Mouse (Mus musculus): ENCODE results near the gene Zranb3.

Gene Zranb3

DNA sequence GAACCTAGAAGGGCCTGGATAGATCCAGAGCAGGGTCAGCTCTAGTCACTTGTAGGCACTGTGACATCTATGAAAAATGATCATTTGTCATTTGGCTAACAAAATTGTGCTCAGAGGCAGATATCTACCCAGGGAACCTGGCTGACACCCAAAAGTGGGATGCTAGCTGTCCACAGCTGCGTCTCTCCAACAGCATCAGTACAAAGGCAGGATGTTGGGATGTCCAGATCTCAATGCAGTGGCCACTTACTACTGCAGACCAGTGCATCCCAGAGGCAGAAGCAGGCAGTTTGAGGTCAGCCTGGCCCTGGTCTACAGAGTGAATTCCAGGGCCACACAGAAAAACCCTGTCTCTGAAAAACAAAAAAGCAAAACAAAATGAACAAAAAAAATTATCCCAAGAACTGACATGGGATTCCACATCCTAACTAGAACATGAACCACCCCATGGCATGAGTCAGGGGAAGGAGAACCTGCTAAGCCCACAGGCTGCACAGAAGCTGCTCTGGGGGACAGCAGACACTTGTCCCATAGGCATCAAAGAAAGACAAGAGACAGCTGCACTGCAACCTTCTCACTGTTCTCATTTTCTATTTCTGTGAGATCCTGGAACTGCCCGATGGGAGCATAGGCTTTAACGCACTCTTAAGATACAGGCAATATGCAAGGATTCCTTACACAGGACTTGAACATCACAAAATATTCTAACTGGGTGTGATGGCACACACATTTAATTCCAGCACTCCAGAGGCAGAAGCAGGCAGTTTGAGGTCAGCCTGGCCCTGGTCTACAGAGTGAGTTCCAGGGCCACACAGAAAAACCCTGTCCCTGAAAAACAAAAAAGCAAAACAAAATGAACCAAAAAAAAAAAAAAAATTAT, 156.9 kb downstream of the Zranb3 start:
- no peak for DNase-seq (ENCODE audit: low spot score in 2 of 2)

DNA sequence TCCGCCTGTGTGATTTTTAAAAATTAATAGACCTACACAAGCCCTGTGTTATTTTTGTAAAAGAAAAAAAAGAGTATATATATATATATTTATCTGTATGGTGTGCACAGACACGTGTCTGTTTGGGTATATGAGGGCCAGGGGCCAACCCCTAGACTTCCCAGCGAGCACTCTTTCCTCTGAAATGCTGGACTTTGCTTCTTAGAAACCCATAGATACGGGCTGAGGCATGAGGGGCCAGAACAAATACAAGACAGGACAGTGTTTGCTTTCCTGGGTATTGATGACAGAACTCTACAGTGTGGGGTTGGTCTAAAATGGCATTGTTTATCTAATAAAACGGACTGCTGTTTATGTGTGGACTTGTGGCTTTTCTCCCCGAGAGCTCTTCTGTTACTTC, 159.3 kb downstream of the Zranb3 start:
- no peak for DNase-seq (ENCODE audit: low spot score in 2 of 2)

DNA sequence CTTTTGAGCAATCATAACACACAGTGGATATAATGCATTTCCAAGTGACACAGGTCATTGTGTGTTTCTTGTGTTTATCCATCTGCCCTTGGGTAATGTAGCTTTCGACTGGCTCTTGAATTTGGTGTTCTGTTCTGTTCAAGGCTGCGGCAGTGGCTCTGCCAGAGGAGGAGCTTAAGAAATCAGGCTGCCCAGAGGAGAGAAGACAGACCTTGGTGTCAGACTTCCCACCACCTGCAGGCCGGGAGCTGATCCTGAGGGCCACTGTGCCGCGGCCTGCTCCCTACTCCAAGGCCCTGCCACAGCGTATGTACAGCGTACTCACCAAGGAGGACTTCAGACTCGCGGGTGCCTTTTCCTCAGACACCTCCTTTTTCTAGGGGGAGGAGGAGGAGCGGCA, 160.6 kb downstream of the Zranb3 start:
- DNase-seq (ENCODE audit: low spot score in 2 of 2), result no peak

DNA sequence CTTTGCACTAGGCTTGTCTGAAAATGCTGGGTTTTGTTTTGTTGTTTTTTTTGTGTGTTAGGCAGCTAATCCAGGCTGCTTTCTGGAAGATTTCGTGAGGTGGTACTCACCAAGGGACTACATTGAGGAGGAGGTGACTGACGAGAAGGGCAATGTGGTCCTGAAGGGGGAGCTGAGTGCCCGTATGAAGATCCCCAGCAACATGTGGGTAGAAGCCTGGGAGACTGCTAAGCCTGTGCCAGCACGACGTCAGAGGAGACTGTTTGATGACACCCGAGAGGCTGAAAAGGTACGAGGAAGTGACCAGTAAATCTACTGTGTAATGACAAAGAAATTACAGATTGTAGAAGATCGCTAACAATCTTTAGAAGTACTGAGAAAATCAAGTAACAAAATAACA, 165.6 kb downstream of the Zranb3 start:
- no peak for DNase-seq (ENCODE audit: low spot score in 2 of 2)

DNA sequence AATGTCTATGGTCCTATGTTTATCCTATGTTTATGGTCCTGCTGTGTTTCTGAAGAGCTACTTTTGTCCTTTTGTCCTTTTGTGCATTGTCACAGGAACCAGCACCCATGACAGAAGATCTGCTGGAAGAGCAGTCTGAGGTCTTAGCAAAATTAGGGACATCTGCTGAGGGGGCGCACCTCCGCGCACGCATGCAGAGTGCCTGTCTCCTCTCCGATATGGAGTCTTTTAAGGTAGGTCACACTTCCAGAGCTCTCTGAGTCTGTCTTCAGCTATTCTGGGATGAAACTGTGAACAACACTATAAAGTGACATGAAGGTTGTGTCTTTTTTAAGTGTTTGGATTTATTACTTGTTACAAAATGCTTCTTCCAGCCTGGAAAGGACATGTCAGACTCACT, 168.5 kb downstream of the Zranb3 start:
- DNase-seq (ENCODE audit: low spot score in 2 of 2), result no peak

DNA sequence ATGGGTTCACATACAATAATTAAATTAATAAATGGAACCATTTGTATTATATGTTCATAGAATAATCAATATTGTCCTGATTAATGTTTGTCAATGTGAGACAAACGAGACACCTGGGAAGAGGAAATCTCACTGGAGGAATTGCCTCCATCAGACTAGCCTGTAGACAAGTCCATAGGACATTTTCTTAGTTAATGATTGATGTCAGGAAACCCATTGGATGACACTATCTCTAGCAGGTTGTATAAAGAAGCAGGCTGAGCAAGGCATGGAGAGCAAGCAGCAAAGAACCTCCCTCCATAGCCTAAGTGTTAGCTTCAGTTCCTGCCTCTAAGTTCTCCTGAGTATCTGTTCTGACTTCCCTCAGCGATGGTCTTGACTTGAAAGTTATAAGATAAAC, 169.4 kb downstream of the Zranb3 start:
- DNase-seq (ENCODE audit: low spot score in 2 of 2), result no peak

DNA sequence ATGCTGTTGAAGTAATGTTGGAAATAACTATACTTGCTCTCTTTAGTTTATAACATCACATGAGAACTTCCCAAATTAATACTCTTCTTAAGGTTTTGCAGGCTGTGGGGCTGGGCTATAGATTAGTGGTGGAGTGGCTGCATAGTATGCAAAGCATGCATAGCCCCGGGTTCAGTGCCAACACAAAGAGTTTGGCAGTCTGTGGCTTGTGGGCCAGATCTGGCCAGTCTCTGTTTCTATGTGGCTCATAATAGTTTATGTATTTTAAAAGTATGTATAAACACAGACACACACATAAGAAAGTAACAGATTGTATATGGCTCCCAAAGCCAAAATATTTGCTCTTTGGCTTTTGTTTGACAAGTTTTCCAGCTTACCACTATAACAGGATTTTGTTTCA, 187.0 kb downstream of the Zranb3 start:
- no peak for DNase-seq (ENCODE audit: low spot score in 2 of 2)

DNA sequence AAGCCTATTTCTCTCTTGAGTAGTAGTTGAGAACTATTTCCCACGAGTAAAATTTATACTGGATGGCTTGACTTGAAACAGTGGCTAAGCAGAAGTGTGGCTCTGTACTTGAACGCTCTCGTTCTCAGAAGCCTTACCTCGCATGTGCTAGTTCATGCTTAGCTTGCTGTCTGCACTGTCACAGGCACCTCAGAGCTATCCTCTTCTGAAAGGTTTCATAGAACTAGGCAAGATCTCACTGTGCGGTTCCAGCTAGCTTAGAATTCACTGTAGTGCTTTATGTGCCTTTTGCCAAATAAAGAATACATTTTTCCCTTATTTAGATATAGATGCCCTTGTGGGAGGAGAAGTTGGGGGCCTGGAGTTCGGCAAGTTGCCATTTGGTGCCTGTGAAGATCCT, 187.5 kb downstream of the Zranb3 start:
- no peak for DNase-seq (ENCODE audit: low spot score in 2 of 2)

DNA sequence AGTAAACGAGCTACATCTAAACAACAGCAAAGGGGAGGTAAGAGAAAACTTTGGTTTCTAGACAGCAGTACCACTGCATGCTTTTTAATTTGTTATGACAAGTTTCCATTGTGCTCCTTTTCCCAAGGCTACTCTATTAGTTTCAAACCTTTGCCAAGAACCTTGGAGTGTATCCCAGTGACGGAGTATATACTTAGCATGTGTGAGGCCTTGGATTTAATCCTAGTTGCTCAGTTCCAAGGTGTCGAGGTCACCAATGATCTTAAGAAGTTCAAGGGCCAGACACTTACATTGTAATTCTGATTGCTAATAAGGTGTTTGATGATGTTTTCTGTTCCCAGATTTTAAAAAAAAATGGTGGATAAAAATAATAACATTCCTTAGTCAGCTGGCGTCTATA, 189.7 kb downstream of the Zranb3 start:
- DNase-seq (ENCODE audit: low spot score in 2 of 2), result no peak

DNA sequence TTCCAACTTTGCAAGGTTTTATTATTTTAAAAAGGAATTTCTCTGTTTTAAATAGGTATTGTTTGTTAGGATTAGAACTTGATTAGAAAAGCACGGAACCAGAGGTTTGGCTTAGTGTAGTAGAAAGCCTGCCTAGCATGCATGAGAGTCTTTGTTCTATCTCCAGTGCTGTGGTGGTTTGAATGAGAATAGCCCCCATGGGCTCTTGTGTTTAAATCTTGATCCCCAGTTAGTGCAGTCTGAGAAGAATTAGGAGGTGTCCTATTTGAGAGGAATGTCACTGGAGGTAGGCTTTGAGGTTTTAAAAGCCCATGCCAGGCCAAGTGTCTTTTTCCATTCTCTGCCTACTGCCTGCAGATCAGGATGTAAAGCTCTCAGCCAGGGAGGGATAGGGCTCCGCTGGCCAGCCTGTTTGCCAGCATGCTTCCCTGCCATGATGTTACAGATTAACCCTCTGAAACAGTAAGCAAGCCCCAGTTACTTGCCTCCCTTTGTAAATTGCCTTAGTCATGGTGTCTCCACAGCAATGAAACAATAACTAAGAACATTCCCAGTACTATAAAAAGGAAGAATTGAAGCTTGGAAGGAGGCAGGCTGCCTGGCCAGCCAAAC, 198.0 kb downstream of the Zranb3 start:
- no peak for DNase-seq (ENCODE audit: low spot score in 2 of 2)

Measured in urinary bladder, postnatal 36 days (tissue).